Mouse (Mus musculus) adrenal gland, postnatal 36 days (tissue): Measurements from ENCODE around the gene Mab21l3. TPM values are rescaled to one million over a fixed set of nuclear protein-coding genes. Genes with fewer than 3 reads are reported as not detected.

Experiments used
- total RNA-seq, 2 experiments: library from RNA; stranded (reverse); gene quantifications; 2 replicates each; pipeline ENCODE4 v1.2.3; 2021

Gene Mab21l3
- total RNA-seq, 2 experiments from 2014 or later = 0.89 TPM; not detected in 1

Other genes starting within 250 kb of the Mab21l3 start
- 100 to 1,000 TPM; 823 to 834 TPM for gene Atp1a1, start 244.3 kb downstream of the Mab21l3 start, total RNA-seq
- 10 to 100 TPM in 1 of 2 experiments, 1 to 10 TPM in 1; 8.0 to 12.1 TPM for gene Slc22a15, start 75.5 kb upstream of the Mab21l3 start, total RNA-seq
- gene Nhlh2, start 161.1 kb upstream of the Mab21l3 start, total RNA-seq = not detected
- 1 to 10 TPM in 1 of 2 experiments, under 1 TPM in 1; 0.69 to 1.3 TPM for gene Casq2, start 237.5 kb upstream of the Mab21l3 start, total RNA-seq